32 mouse cellular contexts compared by ENCODE assay signal in the genomic region with DNA sequence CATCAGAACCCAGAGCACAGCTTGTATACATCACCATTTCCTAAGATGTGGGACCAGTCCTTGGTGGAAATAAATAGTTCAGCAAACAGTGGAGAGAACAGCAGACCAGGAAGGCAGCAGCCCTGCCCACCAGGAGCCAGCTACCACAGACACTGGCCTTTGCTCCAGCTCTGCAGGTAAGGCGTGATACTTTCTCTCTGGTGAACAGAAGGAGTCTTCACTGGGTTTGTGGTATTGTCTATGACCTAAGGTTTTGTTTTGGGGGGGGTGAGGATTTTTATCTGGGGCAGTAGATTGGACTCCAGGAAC. TPM values are rescaled to one million over a fixed set of nuclear protein-coding genes. Genes with fewer than 3 reads are reported as not detected.
DNase-seq lines count a peak whose midpoint lies in the region; ATAC-seq and TF ChIP-seq lines count a peak whose summit lies in the region.
"Had no signal": no experiment of that assay in that cellular context is flagged by ENCODE, and none has a peak within 500 bp of the region (broad histone marks: within the 10 kb centered on the region; RNA-seq: fewer than 3 reads in every experiment).

A gene (plus strand): TSS at position 100 of the 309 bp plus-strand sequence.

- no peak for TF ChIP-seq EP300 in CH12.LX (IDR thresholded peaks at IDR 0.05; ENCODE audit: low read length)

- H3K79me2 ChIP-seq in liver, adult 2 months (ENCODE audit: control insufficient read depth, insufficient read depth, low read length) = no peaks in the 10 kb centered on the region
- H3K79me2 ChIP-seq in CH12.LX (replicated peaks; ENCODE audit: control insufficient read depth, extremely low read depth, insufficient read depth, poor library complexity, severe bottlenecking) = no peaks in the 10 kb centered on the region

- no peak for ATAC-seq in liver, embryonic 11.5 days (replicated peaks; ENCODE audit: low FRiP score)
- ATAC-seq in midbrain, embryonic 14.5 days (ENCODE audit: low FRiP score, low TSS enrichment) = no peak
- ATAC-seq: forebrain, embryonic 14.5 days; intestine, postnatal 0 days had no signal

- peak within 1 kb of the TSS; percentile 38; the same call in 1 of the 2 replicates for H3K27ac ChIP-seq in liver, adult 2 months (replicated peaks; ENCODE audit: insufficient read depth, low read depth, low read length)
- H3K27ac ChIP-seq in liver, embryonic 11.5 days (ENCODE audit: low read depth, low read length) = no peak within 1 kb of the TSS
- H3K27ac ChIP-seq in CH12.LX (ENCODE audit: insufficient read depth, low read depth) = no peak within 1 kb of the TSS
- H3K27ac ChIP-seq in bone marrow, adult 2 months (ENCODE audit: control insufficient read depth, insufficient read depth, low read depth, low read length, poor library complexity) = peak within 1 kb of the TSS; percentile 49; the same call in 1 of the 2 replicates
- H3K27ac ChIP-seq in midbrain, embryonic 14.5 days (replicated peaks; ENCODE audit: low read depth, low read length) = 0 out of 2 replicates have a peak within 1 kb of the TSS, but pooled peaks have one; percentile 2
- H3K27ac ChIP-seq: embryonic facial prominence, embryonic 12.5 days; hindbrain, embryonic 13.5 days; left cerebral cortex, adult 2 months; limb, embryonic 12.5 days; liver, embryonic 13.5 days; macrophage; neural tube, embryonic 13.5 days had no signal

- H3K9ac ChIP-seq in liver, adult 2 months (ENCODE audit: low read depth, low read length) = no peak within 1 kb of the TSS
- H3K9ac ChIP-seq in liver, embryonic 11.5 days (ENCODE audit: low read depth, low read length) = no peak within 1 kb of the TSS
- H3K9ac ChIP-seq in CH12.LX (ENCODE audit: insufficient read depth, low read depth) = no peak within 1 kb of the TSS
- H3K9ac ChIP-seq in midbrain, embryonic 14.5 days (replicated peaks; ENCODE audit: low read length) = no peak within 1 kb of the TSS
- H3K9ac ChIP-seq: embryonic facial prominence, embryonic 12.5 days; heart, embryonic 12.5 days; hindbrain, embryonic 13.5 days; limb, embryonic 12.5 days; liver, embryonic 13.5 days; neural tube, embryonic 13.5 days had no signal

- peaks cover 2% of the 10 kb centered on the region; the same call in 1 of the 2 replicates for H3K4me1 ChIP-seq in liver, adult 2 months (ENCODE audit: control insufficient read depth, insufficient read depth, low read length)
- H3K4me1 ChIP-seq in liver, embryonic 11.5 days (replicated peaks; ENCODE audit: control insufficient read depth, insufficient read depth, low read length) = no peaks in the 10 kb centered on the region
- H3K4me1 ChIP-seq in CH12.LX (ENCODE audit: control insufficient read depth in 1 of 2, insufficient read depth in 2 of 2) = peaks cover 8 to 26% of the 10 kb centered on the region in 2 experiments
- H3K4me1 ChIP-seq in bone marrow, adult 2 months (ENCODE audit: control insufficient read depth, insufficient read depth, low read length) = peaks cover 1% of the 10 kb centered on the region; the same call in 1 of the 2 replicates
- no peaks in the 10 kb centered on the region for H3K4me1 ChIP-seq in midbrain, embryonic 14.5 days (ENCODE audit: control insufficient read depth, insufficient read depth, low read length)
- H3K4me1 ChIP-seq: embryonic facial prominence, embryonic 12.5 days; heart, embryonic 12.5 days; limb, embryonic 12.5 days; liver, embryonic 13.5 days had no signal

- dilution Hi-C loops in CH12.LX (cut with MboI; ENCODE audit: extremely low pct_ligation_motif_present, extremely low pct_unique_long_range_greater_than_20kb, low sequenced_read_pairs) = no loop called here

- 70% methylated on average over 1 of the region's 1 CpGs for WGBS in liver, adult 2 months
- 62% methylated on average over 1 of the region's 1 CpGs for WGBS in liver, embryonic 11.5 days
- WGBS in bone marrow, adult 2 months = 13% methylated on average over 1 of the region's 1 CpGs
- 78% methylated on average over 1 of the region's 1 CpGs for WGBS in midbrain, embryonic 14.5 days

- 0 out of 2 replicates have a peak within 1 kb of the TSS, but pooled peaks have one; percentile 3 for H3K4me3 ChIP-seq in liver, adult 2 months (ENCODE audit: insufficient read depth, low read depth, low read length)
- H3K4me3 ChIP-seq in liver, embryonic 11.5 days (ENCODE audit: low read depth, low read length) = no peak within 1 kb of the TSS
- H3K4me3 ChIP-seq in CH12.LX (replicated peaks in 1 of 3; ENCODE audit: low read depth in 2 of 3, low read length in 2 of 3, poor library complexity in 1 of 3) = no peak within 1 kb of the TSS
- no peak within 1 kb of the TSS for H3K4me3 ChIP-seq in bone marrow, adult 2 months (replicated peaks; ENCODE audit: control insufficient read depth, low read depth, low read length)
- H3K4me3 ChIP-seq in midbrain, embryonic 14.5 days (replicated peaks; ENCODE audit: low read depth, low read length) = no peak within 1 kb of the TSS
- H3K4me3 ChIP-seq: embryonic facial prominence, embryonic 12.5 days; heart, embryonic 12.5 days; hindbrain, embryonic 13.5 days; left cerebral cortex, adult 2 months; limb, embryonic 12.5 days; liver, embryonic 13.5 days; neural tube, embryonic 13.5 days had no signal

- no peaks in the 10 kb centered on the region for H3K36me3 ChIP-seq in liver, adult 2 months (ENCODE audit: control insufficient read depth, insufficient read depth, low read length)
- H3K36me3 ChIP-seq in liver, embryonic 11.5 days (ENCODE audit: control insufficient read depth, insufficient read depth, low read length) = no peaks in the 10 kb centered on the region
- H3K36me3 ChIP-seq in CH12.LX (replicated peaks in 1 of 2; ENCODE audit: control insufficient read depth in 1 of 2, insufficient read depth in 1 of 2, low read length in 1 of 2) = no peaks in the 10 kb centered on the region
- no peaks in the 10 kb centered on the region for H3K36me3 ChIP-seq in midbrain, embryonic 14.5 days (ENCODE audit: control insufficient read depth, insufficient read depth, low read length)
- H3K36me3 ChIP-seq: embryonic facial prominence, embryonic 12.5 days; heart, embryonic 12.5 days; hindbrain, embryonic 13.5 days; limb, embryonic 12.5 days; liver, embryonic 13.5 days; neural tube, embryonic 13.5 days had no signal

- intact Hi-C loops in heart, postnatal 36 days (cut with DNase I) = no loop called here

- TF ChIP-seq CTCF in liver, adult 2 months (IDR thresholded peaks at IDR 0.05; ENCODE audit: low read depth, low read length) = no peak
- no peak for TF ChIP-seq CTCF in CH12.LX (conservative IDR thresholded peaks at IDR 0.05 in 1 of 2, IDR thresholded peaks at IDR 0.05 in 1 of 2; ENCODE audit: low read depth in 2 of 2, low read length in 2 of 2)
- no peak for TF ChIP-seq CTCF in bone marrow, adult 2 months (IDR thresholded peaks at IDR 0.05; ENCODE audit: control insufficient read depth, insufficient read depth, low read length)

- no peaks in the 10 kb centered on the region for H3K9me3 ChIP-seq in liver, embryonic 11.5 days (ENCODE audit: control insufficient read depth, low read length)
- H3K9me3 ChIP-seq in CH12.LX (replicated peaks; ENCODE audit: low read length) = no peaks in the 10 kb centered on the region
- no peaks in the 10 kb centered on the region for H3K9me3 ChIP-seq in midbrain, embryonic 14.5 days (ENCODE audit: control insufficient read depth, low read length)
- H3K9me3 ChIP-seq: embryonic facial prominence, embryonic 12.5 days; heart, embryonic 12.5 days; hindbrain, embryonic 13.5 days; limb, embryonic 12.5 days; liver, embryonic 13.5 days; neural tube, embryonic 13.5 days had no signal

- no peaks in the 10 kb centered on the region for H3K27me3 ChIP-seq in liver, adult 2 months (ENCODE audit: control insufficient read depth, insufficient read depth, low read length)
- no peaks in the 10 kb centered on the region for H3K27me3 ChIP-seq in liver, embryonic 11.5 days (replicated peaks; ENCODE audit: control insufficient read depth, insufficient read depth, low read length)
- H3K27me3 ChIP-seq in CH12.LX (replicated peaks) = no peaks in the 10 kb centered on the region
- H3K27me3 ChIP-seq in midbrain, embryonic 14.5 days (ENCODE audit: control insufficient read depth, insufficient read depth, low read length) = no peaks in the 10 kb centered on the region
- H3K27me3 ChIP-seq: embryonic facial prominence, embryonic 12.5 days; hindbrain, embryonic 13.5 days; limb, embryonic 12.5 days; liver, embryonic 13.5 days; neural tube, embryonic 13.5 days had no signal

- no peak within 1 kb of the TSS for H3K4me2 ChIP-seq in liver, embryonic 11.5 days
- peak within 1 kb of the TSS; percentile 50 for H3K4me2 ChIP-seq in CH12.LX (ENCODE audit: insufficient read depth, low read depth, poor library complexity, severe bottlenecking)
- no peak within 1 kb of the TSS for H3K4me2 ChIP-seq in midbrain, embryonic 14.5 days (ENCODE audit: low read length)
- H3K4me2 ChIP-seq: embryonic facial prominence, embryonic 12.5 days; heart, embryonic 12.5 days; hindbrain, embryonic 13.5 days; limb, embryonic 12.5 days; liver, embryonic 13.5 days; neural tube, embryonic 13.5 days had no signal

- no peak for DNase-seq in liver, adult 2 months (ENCODE audit: extremely low read depth, low read depth, low spot score)
- no peak for DNase-seq in liver, embryonic 11.5 days (ENCODE audit: low spot score)
- no peak for DNase-seq in CH12.LX (ENCODE audit: extremely low read depth)
- no peak for DNase-seq in midbrain, embryonic 14.5 days
- DNase-seq in gastrocnemius, postnatal 25 days = no peak
- DNase-seq in heart, postnatal 36 days = no peak
- DNase-seq: adrenal gland, adult 8-10 months; cerebellum, adult 11 months; cerebellum, adult 9-10 months; cerebellum, postnatal 36 days; gastrocnemius, postnatal 14 days; heart, adult 18-20 months; kidney, postnatal 14 days; liver, embryonic 13.5 days; lung, adult 2 months; lung, postnatal 10 days; right cerebral cortex, postnatal 14 days; thymus, postnatal 14 days had no signal

- no peak for TF ChIP-seq POLR2A in liver, adult 2 months (IDR thresholded peaks at IDR 0.05; ENCODE audit: extremely low read depth, insufficient read depth, low read length)
- TF ChIP-seq POLR2A in CH12.LX (IDR thresholded peaks at IDR 0.05; ENCODE audit: low read depth, low read length) = no peak
- TF ChIP-seq POLR2A in bone marrow, adult 2 months (IDR thresholded peaks at IDR 0.05; ENCODE audit: borderline replicate concordance, control insufficient read depth, low read depth, low read length) = no peak

- TF ChIP-seq RAD21 in CH12.LX (IDR thresholded peaks at IDR 0.05; ENCODE audit: low read depth, low read length) = no peak

- in situ Hi-C loops in CH12.LX (cut with MboI; ENCODE audit: low pct_ligation_motif_present, low pct_unique_long_range_greater_than_20kb, low sequenced_read_pairs) = no loop called here

RNA-seq across cellular contexts. Expression of the gene that starts here (rescaled TPM):
- total RNA-seq in liver, adult 2 months (2014; rRNA removed) = 2.9 TPM in 2 replicates
- 0.67 and 2.2 TPM in 2 replicates for polyA plus RNA-seq in liver, adult 2 months (2012; rRNA removed)
- 0.08 and 0.39 TPM in 2 replicates for polyA plus RNA-seq in liver, embryonic 11.5 days (2014; fragmentation: Nextera tagmentation; extraction: Ambion mirVana)
- total RNA-seq in CH12.LX (2012; rRNA removed) (0.08 TPM in 1 of 2 replicates, not detected in the other), CH12.LX (2014; rRNA removed) (0.35 TPM in 1 of 2 replicates, not detected in the other)
- polyA plus RNA-seq in CH12.LX (2012; ENCODE audit: insufficient read length, low read depth) = 0.22 and 0.51 TPM in 2 replicates
- polyA plus RNA-seq in bone marrow, adult 2 months (2011; ENCODE audit: insufficient read depth, insufficient read length, low replicate concordance, missing spikeins) = 4.2 and 8.1 TPM in 2 replicates
- 0.43 TPM in 1 of 2 replicates, not detected in the other for polyA plus RNA-seq in midbrain, embryonic 14.5 days (2014; fragmentation: Nextera tagmentation; extraction: Ambion mirVana)
- not detected for total RNA-seq in gastrocnemius, postnatal 25 days (2021)
- total RNA-seq in heart, postnatal 36 days (2021) = not detected
- total RNA-seq: ES-E14; gastrocnemius, postnatal 14 days; layer of hippocampus, postnatal 10 days; left cerebral cortex, adult 2 months; left cerebral cortex, postnatal 25 days had no signal
- polyA plus RNA-seq: heart, embryonic 12.5 days; hindbrain, embryonic 13.5 days; kidney, embryonic 14.5 days; limb, embryonic 12.5 days; neural tube, embryonic 13.5 days had no signal

Comparison
In these comparisons a context has a peak if more than half of its experiments do, and no peak if none do; other contexts are left out.
1. H3K27ac ChIP-seq: peak in liver, adult 2 months (single experiment), bone marrow, adult 2 months (single experiment) and midbrain, embryonic 14.5 days (single experiment); none in liver, embryonic 11.5 days (single experiment) and CH12.LX (single experiment).